Mouse (Mus musculus) testis, adult 2 months (tissue): ENCODE data around the gene Chrna1.

ENCODE experiments used
- CTCF ChIP-seq: fragments of 200-500 bp; IDR thresholded peaks from 2 replicates; pipeline ENCODE4 v1.5.1; 2012; ENCODE audit warnings: low read depth, mild to moderate bottlenecking, inconsistent platforms, low read length, moderate library complexity; ENCODE audit not compliant: control insufficient read depth, insufficient read depth, insufficient replicate concordance
- POLR2A ChIP-seq: fragments of 200-500 bp; IDR thresholded peaks from 2 replicates; pipeline ENCODE4 v1.6.1; 2012; ENCODE audit warnings: low read depth, mild to moderate bottlenecking, inconsistent platforms, low read length, moderate library complexity; ENCODE audit not compliant: control insufficient read depth

DNA sequence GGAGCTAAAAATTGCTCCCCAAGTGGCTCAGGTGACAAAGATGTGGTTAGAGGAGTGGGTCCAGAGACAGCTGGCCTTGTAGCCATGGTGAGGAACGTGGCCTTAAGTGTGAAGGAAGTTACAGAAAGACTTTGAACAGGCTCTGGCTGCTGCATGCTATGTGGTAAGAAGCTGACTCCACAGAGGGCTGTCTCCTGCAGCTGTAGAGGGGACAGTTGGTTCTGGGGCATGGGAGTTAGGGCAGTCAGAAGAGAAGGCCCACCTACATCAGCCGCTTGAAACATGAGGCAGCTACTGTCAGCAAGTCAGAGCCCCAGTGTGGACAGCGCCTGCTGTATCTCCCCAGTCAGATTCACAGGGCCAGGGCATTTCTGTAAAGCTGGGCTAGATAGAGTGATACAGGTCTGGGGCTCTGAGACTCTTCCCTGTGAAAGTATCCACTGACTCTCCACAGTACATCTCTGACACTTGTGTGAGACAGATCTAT lies 29.6 kb upstream of the Chrna1 start:
- TF ChIP-seq CTCF (no peak), POLR2A (no peak)
